Mouse (Mus musculus) common myeloid progenitor, adult 5-6 weeks (primary cell): ENCODE results near the gene Klf2. TPM values are rescaled to one million over a fixed set of nuclear protein-coding genes. Genes with fewer than 3 reads are reported as not detected.

Experiments
- ATAC-seq: replicated peaks from 2 replicates; pipeline ENCODE4 v1.8.0; 2016; ENCODE audit warnings: low read depth, mild to moderate bottlenecking, moderate TSS enrichment, inconsistent platforms; ENCODE audit not compliant: poor library complexity, severe bottlenecking
- total RNA-seq: library from RNA; stranded (forward); fragments of 200-1000, 187-1606 nt; gene quantifications from 2 replicates; pipeline ENCODE4 v1.2.3, GENCODE M21; 2017

The Klf2 gene
- total RNA-seq, 1 experiment from 2014 or later, result 7.6 TPM

GRCm38 (mm10) chr8:72363457-72363856, 44.6 kb downstream of the Klf2 start:
- no peak for ATAC-seq

- ATAC-seq, result no peak
These were observed 46.2 kb downstream of the Klf2 start for GRCm38 (mm10) chr8:72365016-72365415.

- peak; percentile 86 for ATAC-seq
These were observed 47.0 kb downstream of the Klf2 start for GRCm38 (mm10) chr8:72365826-72366225.

GRCm38 (mm10) chr8:72366435-72366834, 47.6 kb downstream of the Klf2 start:
- ATAC-seq, result no peak

Other genes starting within 250 kb of the Klf2 start
- not detected in 2 replicates for gene Olfr373, start 235.9 kb upstream of the Klf2 start, total RNA-seq
- gene Olfr374, start 212.0 kb upstream of the Klf2 start, total RNA-seq, result not detected in 2 replicates
- gene Tpm4, start 184.1 kb upstream of the Klf2 start, total RNA-seq, result 77.0 and 102 TPM in 2 replicates
- 275 and 303 TPM in 2 replicates for gene Rab8a, start 157.8 kb upstream of the Klf2 start, total RNA-seq
- gene Hsh2d, start 129.4 kb upstream of the Klf2 start, total RNA-seq, result 7.9 and 9.8 TPM in 2 replicates
- not detected in 2 replicates for gene Cib3, start 106.2 kb upstream of the Klf2 start, total RNA-seq
- gene Gm11034, start 105.4 kb upstream of the Klf2 start, total RNA-seq, result not detected in 2 replicates
- 42.5 and 56.2 TPM in 2 replicates for gene Fam32a, start 99.3 kb upstream of the Klf2 start, total RNA-seq
- gene Ap1m1, start 79.0 kb upstream of the Klf2 start, total RNA-seq, result 86.6 and 88.2 TPM in 2 replicates
- gene Gm10282, start 13.8 kb upstream of the Klf2 start, total RNA-seq, result 51.2 and 57.6 TPM in 2 replicates
- 36.2 and 39.1 TPM in 2 replicates for gene Eps15l1, start 102.4 kb downstream of the Klf2 start, total RNA-seq
- 1.9 and 3.5 TPM in 2 replicates for gene Calr3, start 124.8 kb downstream of the Klf2 start, total RNA-seq
- 4.0 and 7.7 TPM in 2 replicates for gene 1700030K09Rik, start 124.8 kb downstream of the Klf2 start, total RNA-seq
- 15.4 and 19.0 TPM in 2 replicates for gene Cherp, start 156.2 kb downstream of the Klf2 start, total RNA-seq
- gene Slc35e1, start 173.6 kb downstream of the Klf2 start, total RNA-seq, result 20.7 and 23.2 TPM in 2 replicates
- gene Med26, start 229.2 kb downstream of the Klf2 start, total RNA-seq, result 9.6 and 12.4 TPM in 2 replicates